Mouse (Mus musculus): Measurements from ENCODE around the gene Hist1h2an.
"Not testable (repeated sequence)": the region's sequence is repeated elsewhere in the genome, so short reads cannot be mapped to it uniquely, and the experiment has no call there.

DNA sequence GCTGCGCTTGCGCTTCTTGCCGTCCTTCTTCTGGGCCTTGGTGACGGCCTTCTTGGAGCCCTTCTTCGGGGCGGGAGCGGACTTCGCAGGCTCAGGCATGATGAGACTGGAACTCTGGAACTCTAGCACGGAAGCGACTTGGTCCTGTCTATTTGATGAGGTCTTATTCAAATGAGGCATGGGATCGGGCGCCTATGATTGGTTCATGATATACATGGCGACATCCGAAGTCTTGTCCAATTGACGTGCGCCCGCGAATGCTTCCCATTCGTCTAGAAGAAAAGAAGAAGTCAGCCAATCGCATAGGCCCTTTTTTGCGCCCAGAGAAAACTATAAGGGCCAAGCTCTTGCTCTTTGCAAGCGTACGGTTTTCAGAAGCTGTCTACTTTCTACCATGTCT, 23.1 kb upstream of the Hist1h2an start, which contains the start of the genes Hist1h2bq and Hist1h2ao:
- not testable (repeated sequence) for TF ChIP-seq CTCF (IDR thresholded peaks at IDR 0.05; ENCODE audit: low read depth, low read length); POLR2A (IDR thresholded peaks at IDR 0.05; ENCODE audit: borderline replicate concordance, low read depth, low read length)

Data from bone marrow macrophage, adult 2 months (primary cell).